Mouse (Mus musculus): ENCODE results near the gene Inpp5k. TPM values are rescaled to one million over a fixed set of nuclear protein-coding genes. Genes with fewer than 3 reads are reported as not detected.

The Inpp5k gene
- 53.9 and 55.5 TPM in 2 replicates for polyA plus RNA-seq (2014; fragmentation: Nextera tagmentation; extraction: Ambion mirVana)

GRCm38 (mm10) chr11:75630645-75631229, at the start of gene Inpp5k:
Gene Inpp5k, plus strand, starts transcription at chr11:75630988.
- Histone ChIP-seq H3K36me3 (ENCODE audit: control insufficient read depth, insufficient read depth, low read length) (peaks cover 36% of the 10 kb centered on the region), H3K9ac (ENCODE audit: low read length) (peak within 1 kb of the TSS; percentile 80), H3K9me3 (replicated peaks; ENCODE audit: control insufficient read depth, low read length) (no peaks in the 10 kb centered on the region), H3K27me3 (replicated peaks; ENCODE audit: control insufficient read depth, insufficient read depth, low read length) (no peaks in the 10 kb centered on the region), H3K4me3 (ENCODE audit: low read depth, low read length) (peak within 1 kb of the TSS; percentile 73), H3K4me2 (ENCODE audit: low read length) (peak within 1 kb of the TSS; percentile 87), H3K4me1 (ENCODE audit: control insufficient read depth, insufficient read depth, low read length) (peaks cover 10% of the 10 kb centered on the region; the same call in 1 of the 2 replicates), H3K27ac (ENCODE audit: low read depth, low read length) (peak within 1 kb of the TSS; percentile 72)
- ATAC-seq (peak; percentile 100), DNase-seq (ENCODE audit: low spot score) (peak; percentile 99)
- under 1% methylated on average over 53 of the region's 53 CpGs for WGBS

- Histone ChIP-seq H3K4me2 (ENCODE audit: low read length) (no peak overlapping the region), H3K4me3 (ENCODE audit: low read depth, low read length) (no peak overlapping the region), H3K9me3 (replicated peaks; ENCODE audit: control insufficient read depth, low read length) (no peaks in the 10 kb centered on the region), H3K36me3 (ENCODE audit: control insufficient read depth, insufficient read depth, low read length) (no peaks in the 10 kb centered on the region), H3K27me3 (replicated peaks; ENCODE audit: control insufficient read depth, insufficient read depth, low read length) (no peaks in the 10 kb centered on the region), H3K4me1 (ENCODE audit: control insufficient read depth, insufficient read depth, low read length) (no peaks in the 10 kb centered on the region), H3K9ac (ENCODE audit: low read length) (no peak overlapping the region), H3K27ac (ENCODE audit: low read depth, low read length) (no peak overlapping the region)
- DNase-seq (ENCODE audit: low spot score) (no peak), ATAC-seq (no peak)
- 97% methylated on average over 7 of the region's 7 CpGs for WGBS
Measured at GRCm38 (mm10) chr11:75581495-75582149, 49.2 kb upstream of the Inpp5k start.

GRCm38 (mm10) chr11:75583521-75583920, 47.3 kb upstream of the Inpp5k start:
- Histone ChIP-seq H3K27me3 (replicated peaks; ENCODE audit: control insufficient read depth, insufficient read depth, low read length) (no peaks in the 10 kb centered on the region), H3K4me1 (ENCODE audit: control insufficient read depth, insufficient read depth, low read length) (no peaks in the 10 kb centered on the region; the same call in 1 of the 2 replicates), H3K36me3 (ENCODE audit: control insufficient read depth, insufficient read depth, low read length) (no peaks in the 10 kb centered on the region), H3K4me3 (ENCODE audit: low read depth, low read length) (no peak overlapping the region), H3K4me2 (ENCODE audit: low read length) (no peak overlapping the region), H3K27ac (ENCODE audit: low read depth, low read length) (no peak overlapping the region), H3K9ac (ENCODE audit: low read length) (no peak overlapping the region), H3K9me3 (replicated peaks; ENCODE audit: control insufficient read depth, low read length) (no peaks in the 10 kb centered on the region)
- DNase-seq (ENCODE audit: low spot score) = no peak
- no peak for ATAC-seq
- WGBS = 64% methylated on average over 2 of the region's 2 CpGs

GRCm38 (mm10) chr11:75585061-75585460, 45.7 kb upstream of the Inpp5k start:
- DNase-seq (ENCODE audit: low spot score) (no peak), ATAC-seq (no peak)
- Histone ChIP-seq H3K27ac (ENCODE audit: low read depth, low read length) (no peak overlapping the region), H3K4me3 (ENCODE audit: low read depth, low read length) (no peak overlapping the region), H3K36me3 (ENCODE audit: control insufficient read depth, insufficient read depth, low read length) (no peaks in the 10 kb centered on the region), H3K4me2 (ENCODE audit: low read length) (no peak overlapping the region), H3K27me3 (replicated peaks; ENCODE audit: control insufficient read depth, insufficient read depth, low read length) (no peaks in the 10 kb centered on the region), H3K4me1 (ENCODE audit: control insufficient read depth, insufficient read depth, low read length) (peaks cover 9% of the 10 kb centered on the region), H3K9ac (ENCODE audit: low read length) (no peak overlapping the region), H3K9me3 (replicated peaks; ENCODE audit: control insufficient read depth, low read length) (no peaks in the 10 kb centered on the region)
- 81% methylated on average over 4 of the region's 4 CpGs for WGBS

- H3K4me3 ChIP-seq (ENCODE audit: low read depth, low read length) = no peak overlapping the region
- DNase-seq (ENCODE audit: low spot score) (no peak), ATAC-seq (no peak)
- H3K4me1 ChIP-seq (ENCODE audit: control insufficient read depth, insufficient read depth, low read length) = peaks cover 9% of the 10 kb centered on the region
- no peak overlapping the region for H3K9ac ChIP-seq (ENCODE audit: low read length)
- H3K4me2 ChIP-seq (ENCODE audit: low read length) = no peak overlapping the region
- 72% methylated on average over 5 of the region's 5 CpGs for WGBS
- H3K27me3 ChIP-seq (replicated peaks; ENCODE audit: control insufficient read depth, insufficient read depth, low read length) = no peaks in the 10 kb centered on the region
- H3K27ac ChIP-seq (ENCODE audit: low read depth, low read length) = no peak overlapping the region
- no peaks in the 10 kb centered on the region for H3K9me3 ChIP-seq (replicated peaks; ENCODE audit: control insufficient read depth, low read length)
- H3K36me3 ChIP-seq (ENCODE audit: control insufficient read depth, insufficient read depth, low read length) = no peaks in the 10 kb centered on the region
Measured at GRCm38 (mm10) chr11:75585978-75586377, 44.8 kb upstream of the Inpp5k start.

- Histone ChIP-seq H3K9ac (ENCODE audit: low read length) (no peak overlapping the region), H3K4me2 (ENCODE audit: low read length) (no peak overlapping the region; the same call in 1 of the 2 replicates), H3K36me3 (ENCODE audit: control insufficient read depth, insufficient read depth, low read length) (0 out of 2 replicates have a peak, but pooled peaks cover 5% of the 10 kb centered on the region), H3K4me3 (ENCODE audit: low read depth, low read length) (no peak overlapping the region), H3K27me3 (replicated peaks; ENCODE audit: control insufficient read depth, insufficient read depth, low read length) (no peaks in the 10 kb centered on the region), H3K4me1 (ENCODE audit: control insufficient read depth, insufficient read depth, low read length) (peaks cover 9% of the 10 kb centered on the region), H3K9me3 (replicated peaks; ENCODE audit: control insufficient read depth, low read length) (no peaks in the 10 kb centered on the region), H3K27ac (ENCODE audit: low read depth, low read length) (no peak overlapping the region)
- 87% methylated on average over 5 of the region's 5 CpGs for WGBS
- DNase-seq (ENCODE audit: low spot score) (no peak), ATAC-seq (no peak)
Measured at GRCm38 (mm10) chr11:75586963-75587362, 43.8 kb upstream of the Inpp5k start.

- H3K4me1 ChIP-seq (ENCODE audit: control insufficient read depth, insufficient read depth, low read length) = peaks cover 9% of the 10 kb centered on the region
- WGBS = 6% methylated on average over 49 of the region's 49 CpGs
- DNase-seq (ENCODE audit: low spot score) = peak; percentile 95
Measured at GRCm38 (mm10) chr11:75587493-75588284, 43.1 kb upstream of the Inpp5k start, which contains the start of gene Pitpna. Gene Pitpna, plus strand, starts transcription at chr11:75588097.

GRCm38 (mm10) chr11:75588285-75588941, 42.4 kb upstream of the Inpp5k start:
- Histone ChIP-seq H3K9me3 (replicated peaks; ENCODE audit: control insufficient read depth, low read length) (no peaks in the 10 kb centered on the region), H3K4me3 (ENCODE audit: low read depth, low read length) (peak overlapping the region; percentile 93), H3K4me2 (ENCODE audit: low read length) (peak overlapping the region; percentile 86), H3K4me1 (ENCODE audit: control insufficient read depth, insufficient read depth, low read length) (peaks cover 9% of the 10 kb centered on the region), H3K27ac (ENCODE audit: low read depth, low read length) (peak overlapping the region; percentile 80), H3K9ac (ENCODE audit: low read length) (peak overlapping the region; percentile 97), H3K36me3 (ENCODE audit: control insufficient read depth, insufficient read depth, low read length) (peaks cover 17% of the 10 kb centered on the region), H3K27me3 (replicated peaks; ENCODE audit: control insufficient read depth, insufficient read depth, low read length) (no peaks in the 10 kb centered on the region)
- under 1% methylated on average over 37 of the region's 37 CpGs for WGBS
- ATAC-seq = peak; percentile 86
- no peak for DNase-seq (ENCODE audit: low spot score)

More at GRCm38 (mm10) chr11:75587493-75588284, 43.1 kb upstream of the Inpp5k start, which contains the start of gene Pitpna:
- peak within 1 kb of the TSS; percentile 80 for H3K27ac ChIP-seq (ENCODE audit: low read depth, low read length)
- peaks cover 10% of the 10 kb centered on the region for H3K36me3 ChIP-seq (ENCODE audit: control insufficient read depth, insufficient read depth, low read length)
- H3K27me3 ChIP-seq (replicated peaks; ENCODE audit: control insufficient read depth, insufficient read depth, low read length) = no peaks in the 10 kb centered on the region
- H3K4me3 ChIP-seq (ENCODE audit: low read depth, low read length) = peak within 1 kb of the TSS; percentile 93
- peak within 1 kb of the TSS; percentile 97 for H3K9ac ChIP-seq (ENCODE audit: low read length)
- ATAC-seq = peak; percentile 96
- H3K4me2 ChIP-seq (ENCODE audit: low read length) = peak within 1 kb of the TSS; percentile 86
- no peaks in the 10 kb centered on the region for H3K9me3 ChIP-seq (replicated peaks; ENCODE audit: control insufficient read depth, low read length)
